Mouse (Mus musculus): ENCODE results near the gene Rbp2. TPM values are rescaled to one million over a fixed set of nuclear protein-coding genes. Genes with fewer than 3 reads are reported as not detected.

Rbp2 gene
- polyA plus RNA-seq, 1 experiment from 2014 or later: 2.2 TPM

DNA sequence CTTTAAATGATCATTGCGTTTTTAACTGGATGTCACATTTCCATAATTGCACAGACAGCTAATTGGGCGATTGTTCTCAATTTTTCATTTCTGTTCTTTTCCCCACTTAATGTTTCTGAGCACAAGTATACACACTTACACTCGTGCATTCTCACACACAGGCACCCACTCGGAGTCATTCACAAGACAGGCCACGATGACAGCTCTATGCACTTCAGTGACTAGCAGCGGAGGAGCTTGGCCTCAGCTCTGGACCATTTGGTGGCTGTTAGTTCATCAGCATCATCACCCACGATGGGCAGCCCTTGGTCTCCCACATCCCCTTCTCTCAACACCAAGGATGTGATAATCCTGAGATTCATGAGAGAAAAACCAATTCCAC, 39.6 kb downstream of the Rbp2 start:
- Histone ChIP-seq H3K4me1 (no peaks in the 10 kb centered on the region), H3K36me3 (no peaks in the 10 kb centered on the region), H3K4me3 (no peak overlapping the region), H3K27me3 (replicated peaks) (no peaks in the 10 kb centered on the region), H3K9ac (no peak overlapping the region), H3K9me3 (replicated peaks) (no peaks in the 10 kb centered on the region), H3K27ac (no peak overlapping the region), H3K4me2 (no peak overlapping the region)
- no peak for ATAC-seq
- 64% methylated on average over 7 of the region's 7 CpGs for WGBS (ENCODE audit: insufficient replicate concordance)

DNA sequence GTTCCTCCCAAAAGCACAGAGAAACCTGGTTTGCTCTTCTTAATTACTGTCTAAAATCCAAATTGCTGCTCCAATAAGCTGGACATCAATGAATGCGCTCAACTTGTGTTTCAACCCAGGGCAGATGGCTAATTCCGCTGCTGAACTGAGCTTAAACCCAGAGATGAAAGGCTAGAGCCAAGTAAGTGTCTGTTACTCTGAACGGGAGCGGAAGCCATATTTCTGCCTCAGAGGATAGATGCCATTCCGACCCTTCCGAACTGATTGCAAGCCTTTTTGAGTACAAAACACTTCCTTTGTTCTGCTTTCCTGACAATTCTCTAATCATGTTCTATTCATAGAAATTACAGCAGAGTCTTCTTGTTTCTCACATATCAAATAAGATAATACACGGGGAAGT, 41.3 kb downstream of the Rbp2 start:
- Histone ChIP-seq H3K36me3 (no peaks in the 10 kb centered on the region), H3K27ac (no peak overlapping the region), H3K4me1 (no peaks in the 10 kb centered on the region), H3K4me3 (no peak overlapping the region), H3K27me3 (replicated peaks) (no peaks in the 10 kb centered on the region), H3K4me2 (no peak overlapping the region), H3K9me3 (replicated peaks) (no peaks in the 10 kb centered on the region), H3K9ac (no peak overlapping the region)
- 77% methylated on average over 7 of the region's 7 CpGs for WGBS (ENCODE audit: insufficient replicate concordance)
- ATAC-seq: no peak

DNA sequence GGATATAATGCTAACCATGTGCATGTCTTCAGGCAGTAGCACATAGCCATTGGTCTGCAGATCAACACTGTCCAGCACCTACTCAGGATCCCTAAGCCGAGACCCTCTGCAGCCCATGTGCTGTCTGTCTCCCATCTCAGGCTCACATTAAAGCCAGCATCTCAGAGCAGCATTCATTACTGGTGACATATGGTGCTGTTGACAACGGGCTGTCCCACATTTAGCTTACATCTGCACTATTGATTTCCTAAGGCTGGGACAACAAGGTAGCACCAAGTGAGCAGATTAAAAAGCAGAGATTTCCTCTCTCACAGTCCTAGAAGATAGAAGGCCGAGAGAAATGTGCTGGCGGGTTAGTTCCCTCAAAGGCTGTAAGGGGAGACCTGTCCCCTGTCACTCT, 43.9 kb downstream of the Rbp2 start:
- 65% methylated on average over 4 of the region's 4 CpGs for WGBS (ENCODE audit: insufficient replicate concordance)
- Histone ChIP-seq H3K27ac (no peak overlapping the region), H3K4me2 (no peak overlapping the region), H3K9ac (no peak overlapping the region), H3K4me1 (no peaks in the 10 kb centered on the region), H3K9me3 (replicated peaks) (no peaks in the 10 kb centered on the region), H3K36me3 (no peaks in the 10 kb centered on the region), H3K4me3 (no peak overlapping the region), H3K27me3 (replicated peaks) (no peaks in the 10 kb centered on the region)
- no peak for ATAC-seq

DNA sequence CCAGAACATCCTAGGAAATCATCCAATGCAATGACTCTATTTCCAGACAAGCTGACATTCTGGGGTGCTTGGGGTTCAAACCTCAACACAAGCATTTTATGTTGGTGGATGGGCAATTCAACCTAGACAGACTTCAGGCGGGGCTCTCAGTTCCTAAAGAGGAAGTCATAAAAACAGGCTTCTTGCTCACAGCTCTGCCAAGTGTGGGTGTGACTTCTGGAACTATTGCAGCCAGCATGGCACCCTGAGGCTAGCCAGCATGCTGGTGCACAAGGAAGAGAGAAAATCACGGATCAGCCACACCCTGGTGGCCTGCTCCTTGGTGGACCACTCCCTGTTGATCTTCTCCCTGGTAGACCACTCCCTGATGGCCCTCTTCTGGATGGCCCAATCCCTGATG, 45.1 kb downstream of the Rbp2 start:
- no peaks in the 10 kb centered on the region for H3K9me3 ChIP-seq (replicated peaks)
- no peak for ATAC-seq

DNA sequence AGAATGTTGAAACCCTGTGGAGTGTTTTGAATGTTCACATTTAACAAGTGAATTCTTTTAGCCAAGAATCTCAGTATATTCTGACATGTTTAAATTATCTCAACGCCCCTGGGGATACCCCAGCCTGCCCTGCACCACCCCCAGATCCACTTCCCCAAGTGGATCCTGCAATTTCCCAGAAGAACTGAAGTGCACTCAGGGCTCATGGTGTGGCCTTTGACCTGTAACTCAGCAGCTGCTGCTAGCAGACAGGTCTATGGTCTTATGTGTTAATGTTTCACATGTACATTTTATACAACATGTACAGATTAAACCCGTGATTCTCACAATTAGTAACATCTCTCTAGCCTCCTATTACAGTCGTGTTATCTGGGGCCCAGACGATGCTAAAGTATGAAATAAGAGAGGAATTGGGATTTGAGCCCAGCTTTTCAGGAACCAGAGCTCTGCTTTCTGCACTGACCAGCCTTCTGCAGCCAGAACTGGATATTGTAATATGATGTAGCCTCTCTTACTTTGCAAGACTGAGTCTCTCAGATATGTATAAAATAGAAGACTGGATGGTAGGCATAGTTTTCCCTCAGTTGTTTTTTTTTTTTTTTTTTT, 48.9 kb downstream of the Rbp2 start:
- peaks cover 5% of the 10 kb centered on the region; the same call in 1 of the 2 replicates for H3K4me1 ChIP-seq
- no peaks in the 10 kb centered on the region for H3K36me3 ChIP-seq
- no peak overlapping the region for H3K27ac ChIP-seq
- no peak for ATAC-seq
- WGBS (ENCODE audit: insufficient replicate concordance): 68% methylated on average over 4 of the region's 4 CpGs
- no peaks in the 10 kb centered on the region for H3K27me3 ChIP-seq (replicated peaks)
- no peak overlapping the region for H3K9ac ChIP-seq
- H3K4me3 ChIP-seq: no peak overlapping the region
- no peak overlapping the region for H3K4me2 ChIP-seq
- H3K9me3 ChIP-seq (replicated peaks): no peaks in the 10 kb centered on the region

More for the DNA sequence above, 45.1 kb downstream of the Rbp2 start:
- WGBS (ENCODE audit: insufficient replicate concordance): 23% methylated on average over 2 of the region's 2 CpGs
- Histone ChIP-seq H3K27me3 (replicated peaks) (no peaks in the 10 kb centered on the region), H3K36me3 (no peaks in the 10 kb centered on the region), H3K4me2 (no peak overlapping the region), H3K4me1 (no peaks in the 10 kb centered on the region), H3K27ac (no peak overlapping the region), H3K9ac (no peak overlapping the region), H3K4me3 (no peak overlapping the region)

DNA sequence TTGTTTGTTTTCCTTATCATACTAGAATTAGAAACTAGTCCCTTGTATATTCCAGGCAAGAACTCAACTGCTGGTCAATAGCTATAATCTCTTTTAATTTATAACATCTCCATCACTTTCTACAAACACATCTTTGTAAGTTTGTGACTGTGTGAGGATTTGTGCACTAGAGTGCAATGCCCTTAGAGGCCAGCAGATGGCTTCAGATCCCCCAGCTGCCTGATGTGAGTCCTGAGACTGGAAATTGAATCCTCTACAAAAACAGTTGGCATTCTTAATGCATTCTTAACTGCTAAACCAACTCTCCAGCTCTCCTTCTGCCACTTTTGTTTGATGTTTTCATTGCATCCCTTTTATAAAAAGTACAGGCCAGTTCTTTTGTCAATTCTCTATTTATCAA, 49.8 kb downstream of the Rbp2 start:
- Histone ChIP-seq H3K4me3 (no peak overlapping the region), H3K4me1 (peaks cover 5% of the 10 kb centered on the region; the same call in 1 of the 2 replicates), H3K9me3 (replicated peaks) (no peaks in the 10 kb centered on the region), H3K27ac (no peak overlapping the region), H3K27me3 (replicated peaks) (no peaks in the 10 kb centered on the region), H3K9ac (no peak overlapping the region), H3K4me2 (no peak overlapping the region), H3K36me3 (no peaks in the 10 kb centered on the region)
- no peak for ATAC-seq

DNA sequence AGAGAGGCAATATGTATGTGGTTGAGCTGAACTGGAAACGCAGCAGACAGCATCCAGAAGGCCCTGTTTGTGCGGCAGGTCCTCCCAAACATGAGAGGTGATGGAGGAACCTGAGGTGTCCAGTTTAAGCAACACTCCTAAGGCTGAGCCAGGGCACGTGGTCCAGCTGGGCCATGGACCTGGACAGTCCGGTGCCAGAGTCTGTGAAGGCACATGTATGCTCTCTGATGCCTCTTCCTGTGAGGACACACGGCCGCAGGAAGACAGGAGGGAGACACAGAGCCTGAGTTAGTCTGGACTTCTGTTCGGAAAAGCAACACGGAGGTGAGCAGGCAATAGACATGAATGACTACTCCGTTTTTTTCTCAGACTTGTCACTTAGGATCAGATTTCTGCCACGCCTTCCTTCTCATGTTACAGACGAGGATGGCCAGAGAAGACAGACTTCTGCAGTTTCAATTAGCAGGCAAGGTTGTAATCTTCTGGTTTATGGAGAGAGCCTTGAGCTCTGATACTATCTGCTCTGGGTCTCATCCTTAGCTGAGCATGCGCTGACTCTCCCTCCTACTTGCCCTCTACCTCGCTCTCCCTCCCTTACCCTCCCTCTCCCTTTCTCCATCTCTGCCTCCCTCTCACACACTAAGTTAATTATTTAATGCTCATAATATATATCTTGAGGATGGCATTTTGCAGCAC, 52.2 kb downstream of the Rbp2 start:
- Histone ChIP-seq H3K4me3 (no peak overlapping the region), H3K36me3 (no peaks in the 10 kb centered on the region), H3K9me3 (replicated peaks) (no peaks in the 10 kb centered on the region), H3K27me3 (replicated peaks) (no peaks in the 10 kb centered on the region), H3K9ac (no peak overlapping the region), H3K4me2 (peak overlapping the region; percentile 35; the same call in 1 of the 2 replicates), H3K27ac (no peak overlapping the region), H3K4me1 (peaks cover 5% of the 10 kb centered on the region; the same call in 1 of the 2 replicates)
- ATAC-seq: no peak
- 49% methylated on average over 13 of the region's 13 CpGs for WGBS (ENCODE audit: insufficient replicate concordance)

DNA sequence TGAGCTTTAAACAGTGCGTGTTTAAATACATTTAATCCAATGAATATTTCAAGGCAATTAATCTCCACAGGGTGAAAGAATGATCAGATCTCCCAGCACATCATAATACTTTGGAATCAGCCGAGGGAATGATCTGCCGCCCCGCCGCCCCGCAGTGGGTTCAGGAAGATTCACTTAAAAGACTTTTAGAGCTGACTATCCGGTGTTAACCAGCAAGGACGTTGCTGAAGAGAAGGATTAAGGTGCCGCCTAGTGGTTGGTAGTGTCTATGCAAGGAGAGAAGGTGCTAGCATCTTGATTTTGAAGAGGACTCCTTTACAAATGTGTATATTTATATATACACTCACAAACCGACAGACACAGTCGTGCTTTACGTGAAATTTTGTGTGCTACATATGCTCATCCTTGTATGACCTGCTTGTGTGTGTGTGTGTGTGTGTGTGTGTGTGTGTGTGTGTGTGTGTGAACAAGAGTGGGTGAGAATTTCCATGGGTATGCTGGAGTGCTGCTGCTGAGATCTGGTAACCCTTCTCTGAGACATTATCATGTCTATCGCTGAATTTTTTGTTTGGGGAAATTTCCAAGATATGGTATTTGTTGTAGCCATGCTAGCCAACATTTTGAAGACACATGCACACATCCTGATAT, 52.9 kb downstream of the Rbp2 start:
- H3K27ac ChIP-seq: no peak overlapping the region
- no peak overlapping the region for H3K9ac ChIP-seq
- no peaks in the 10 kb centered on the region for H3K27me3 ChIP-seq (replicated peaks)
- H3K36me3 ChIP-seq: no peaks in the 10 kb centered on the region
- ATAC-seq: no peak
- H3K4me3 ChIP-seq: no peak overlapping the region
- 7% methylated on average over 13 of the region's 13 CpGs for WGBS (ENCODE audit: insufficient replicate concordance)
- H3K4me2 ChIP-seq: peak overlapping the region; percentile 35; the same call in 1 of the 2 replicates
- peaks cover 5% of the 10 kb centered on the region; the same call in 1 of the 2 replicates for H3K4me1 ChIP-seq
- H3K9me3 ChIP-seq (replicated peaks): no peaks in the 10 kb centered on the region

DNA sequence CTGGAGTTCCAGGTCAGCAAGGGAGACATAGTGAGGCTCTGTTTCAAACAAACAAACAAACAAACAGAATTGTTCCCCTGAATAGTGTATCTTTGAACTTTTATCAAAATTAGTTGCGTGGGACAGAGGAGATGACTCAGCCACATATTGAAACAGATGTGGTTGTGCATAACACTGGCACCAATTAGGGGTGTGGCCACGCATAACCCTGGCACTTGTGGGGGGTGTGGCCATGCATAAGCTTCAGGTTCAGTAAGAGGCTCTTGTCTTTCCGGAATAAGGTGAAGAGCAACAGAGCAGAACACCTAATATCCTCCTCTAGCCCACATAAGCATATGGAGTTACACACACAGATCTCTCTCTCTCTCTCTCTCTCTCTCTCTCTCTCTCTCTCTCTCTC, 58.1 kb downstream of the Rbp2 start:
- Histone ChIP-seq H3K9ac (no peak overlapping the region), H3K27me3 (replicated peaks) (no peaks in the 10 kb centered on the region), H3K4me2 (no peak overlapping the region), H3K9me3 (replicated peaks) (no peaks in the 10 kb centered on the region), H3K36me3 (no peaks in the 10 kb centered on the region), H3K27ac (no peak overlapping the region), H3K4me1 (no peaks in the 10 kb centered on the region), H3K4me3 (no peak overlapping the region)
- 68% methylated on average over 3 of the region's 3 CpGs for WGBS (ENCODE audit: insufficient replicate concordance)
- no peak for ATAC-seq

Other genes starting within 250 kb of the Rbp2 start
- 35.2 and 35.3 TPM in 2 replicates for gene Nmnat3, start 198.7 kb upstream of the Rbp2 start, polyA plus RNA-seq (2016; fragmentation: Nextera tagmentation; extraction: Ambion mirVana)
- gene Rbp1, start 63.2 kb upstream of the Rbp2 start, polyA plus RNA-seq (2016; fragmentation: Nextera tagmentation; extraction: Ambion mirVana): 36.1 and 37.0 TPM in 2 replicates
- gene Copb2, start 77.6 kb downstream of the Rbp2 start, polyA plus RNA-seq (2016; fragmentation: Nextera tagmentation; extraction: Ambion mirVana): 98.3 and 102 TPM in 2 replicates
- gene Mrps22, start 115.5 kb downstream of the Rbp2 start, polyA plus RNA-seq (2016; fragmentation: Nextera tagmentation; extraction: Ambion mirVana): 63.8 and 66.1 TPM in 2 replicates